In genomic region chr8:126665581-126666241, GRCm38 (mm10) we compare ENCODE assay signal across 8 mouse cellular contexts.
DNase-seq lines count a peak whose midpoint lies in the region; ATAC-seq and TF ChIP-seq lines count a peak whose summit lies in the region.

No protein-coding gene starts in this region.

- no peaks in the 10 kb centered on the region for H3K36me3 ChIP-seq in forebrain, embryonic 11.5 days (ENCODE audit: control insufficient read depth, insufficient read depth, low read length)
- H3K36me3 ChIP-seq in heart, embryonic 15.5 days = no peaks in the 10 kb centered on the region
- H3K36me3 ChIP-seq in liver, adult 2 months (ENCODE audit: control insufficient read depth, insufficient read depth, low read length) = no peaks in the 10 kb centered on the region
- no peaks in the 10 kb centered on the region for H3K36me3 ChIP-seq in midbrain, postnatal 0 days (ENCODE audit: insufficient read depth, low read length)

- H3K4me1 ChIP-seq in bone marrow, adult 2 months (ENCODE audit: control insufficient read depth, insufficient read depth, low read length) = peaks cover 10% of the 10 kb centered on the region
- H3K4me1 ChIP-seq in forebrain, embryonic 11.5 days (replicated peaks; ENCODE audit: control insufficient read depth, insufficient read depth, low read length) = peaks cover 47% of the 10 kb centered on the region
- H3K4me1 ChIP-seq in heart, embryonic 15.5 days (replicated peaks) = peaks cover 86% of the 10 kb centered on the region
- H3K4me1 ChIP-seq in liver, adult 2 months (ENCODE audit: control insufficient read depth, insufficient read depth, low read length) = peaks cover 40% of the 10 kb centered on the region
- H3K4me1 ChIP-seq in midbrain, postnatal 0 days (ENCODE audit: insufficient read depth, low read length) = peaks cover 59% of the 10 kb centered on the region

- peak overlapping the region; percentile 9 for H3K4me3 ChIP-seq in bone marrow, adult 2 months (replicated peaks; ENCODE audit: control insufficient read depth, low read depth, low read length)
- H3K4me3 ChIP-seq in forebrain, embryonic 11.5 days (ENCODE audit: low read depth, low read length) = no peak overlapping the region
- H3K4me3 ChIP-seq in heart, embryonic 15.5 days = 0 out of 2 replicates have a peak overlapping the region, but pooled peaks have one; percentile 11
- H3K4me3 ChIP-seq in liver, adult 2 months (ENCODE audit: insufficient read depth, low read depth, low read length) = no peak overlapping the region
- H3K4me3 ChIP-seq in midbrain, postnatal 0 days (ENCODE audit: low read depth, low read length) = no peak overlapping the region

- peak overlapping the region; percentile 36; the same call in 1 of the 2 replicates for H3K4me2 ChIP-seq in forebrain, embryonic 11.5 days (ENCODE audit: low read depth, low read length, severe bottlenecking)
- peak overlapping the region; percentile 49 for H3K4me2 ChIP-seq in heart, embryonic 15.5 days
- 0 out of 2 replicates have a peak overlapping the region, but pooled peaks have one; percentile 3 for H3K4me2 ChIP-seq in midbrain, postnatal 0 days (ENCODE audit: low read depth, low read length, poor library complexity, severe bottlenecking)

- H3K9me3 ChIP-seq in forebrain, embryonic 11.5 days (ENCODE audit: control insufficient read depth, low read length) = no peaks in the 10 kb centered on the region
- no peaks in the 10 kb centered on the region for H3K9me3 ChIP-seq in heart, embryonic 15.5 days (replicated peaks)
- H3K9me3 ChIP-seq in midbrain, postnatal 0 days (ENCODE audit: low read length) = no peaks in the 10 kb centered on the region

- H3K9ac ChIP-seq in forebrain, embryonic 11.5 days (ENCODE audit: low read length) = peak overlapping the region; percentile 53
- peak overlapping the region; percentile 45 for H3K9ac ChIP-seq in heart, embryonic 15.5 days
- H3K9ac ChIP-seq in liver, adult 2 months (ENCODE audit: low read depth, low read length) = peak overlapping the region; percentile 46
- H3K9ac ChIP-seq in midbrain, postnatal 0 days (replicated peaks; ENCODE audit: low read length, poor library complexity, severe bottlenecking) = peak overlapping the region; percentile 25; the same call in 1 of the 2 replicates

- DNase-seq in 416B (ENCODE audit: low read depth) = peak; percentile 94
- peak; percentile 62 for DNase-seq in forebrain, embryonic 11.5 days (ENCODE audit: low spot score)
- DNase-seq in kidney, postnatal 10 days = peak; percentile 75
- DNase-seq in liver, adult 2 months (ENCODE audit: extremely low read depth, low read depth, low spot score) = peak; percentile 93
- peak; percentile 78 for DNase-seq in midbrain, postnatal 0 days (ENCODE audit: low spot score)
- peak; percentile 55 for DNase-seq in thymus, postnatal 25 days

- peak overlapping the region; percentile 91 for H3K27ac ChIP-seq in bone marrow, adult 2 months (ENCODE audit: control insufficient read depth, insufficient read depth, low read depth, low read length, poor library complexity)
- H3K27ac ChIP-seq in forebrain, embryonic 11.5 days (ENCODE audit: low read depth, low read length) = peak overlapping the region; percentile 93
- H3K27ac ChIP-seq in heart, embryonic 15.5 days = peak overlapping the region; percentile 100
- peak overlapping the region; percentile 81 for H3K27ac ChIP-seq in liver, adult 2 months (replicated peaks; ENCODE audit: insufficient read depth, low read depth, low read length)
- H3K27ac ChIP-seq in midbrain, postnatal 0 days (ENCODE audit: low read depth, low read length) = peak overlapping the region; percentile 93

- H3K27me3 ChIP-seq in forebrain, embryonic 11.5 days (ENCODE audit: control insufficient read depth, insufficient read depth, low read length) = no peaks in the 10 kb centered on the region
- H3K27me3 ChIP-seq in heart, embryonic 15.5 days = no peaks in the 10 kb centered on the region
- no peaks in the 10 kb centered on the region for H3K27me3 ChIP-seq in liver, adult 2 months (ENCODE audit: control insufficient read depth, insufficient read depth, low read length)
- H3K27me3 ChIP-seq in midbrain, postnatal 0 days (ENCODE audit: insufficient read depth, low read length) = no peaks in the 10 kb centered on the region

- TF ChIP-seq POLR2A in bone marrow, adult 2 months (IDR thresholded peaks at IDR 0.05; ENCODE audit: borderline replicate concordance, control insufficient read depth, low read depth, low read length) = no peak
- no peak for TF ChIP-seq POLR2A in liver, adult 2 months (IDR thresholded peaks at IDR 0.05; ENCODE audit: extremely low read depth, insufficient read depth, low read length)

- TF ChIP-seq CTCF in bone marrow, adult 2 months (IDR thresholded peaks at IDR 0.05; ENCODE audit: control insufficient read depth, insufficient read depth, low read length) = no peak
- TF ChIP-seq CTCF in liver, adult 2 months (IDR thresholded peaks at IDR 0.05; ENCODE audit: low read depth, low read length) = no peak
- TF ChIP-seq CTCF in midbrain, postnatal 0 days (IDR thresholded peaks at IDR 0.05) = no peak

- WGBS in bone marrow, adult 2 months = 6% methylated on average over 18 of the region's 18 CpGs
- WGBS in forebrain, embryonic 11.5 days = 24% methylated on average over 18 of the region's 18 CpGs
- 28% methylated on average over 18 of the region's 18 CpGs for WGBS in heart, embryonic 15.5 days
- 3% methylated on average over 18 of the region's 18 CpGs for WGBS in liver, adult 2 months
- WGBS in midbrain, postnatal 0 days = 8% methylated on average over 18 of the region's 18 CpGs

- ATAC-seq in forebrain, embryonic 11.5 days (replicated peaks; ENCODE audit: low FRiP score) = 0 out of 2 replicates have a peak, but pooled peaks have one; percentile 6
- ATAC-seq in heart, embryonic 15.5 days (replicated peaks; ENCODE audit: insufficient number of reproducible peaks, insufficient read depth, low FRiP score, low read depth) = no peak
- no peak for ATAC-seq in midbrain, postnatal 0 days (ENCODE audit: low FRiP score)

- no peaks in the 10 kb centered on the region for H3K79me2 ChIP-seq in liver, adult 2 months (ENCODE audit: control insufficient read depth, insufficient read depth, low read length)

Comparison
In these comparisons a context has a peak if more than half of its experiments do, and no peak if none do; other contexts are left out.
1. H3K4me3 ChIP-seq: peak in bone marrow, adult 2 months (single experiment) and heart, embryonic 15.5 days (single experiment); none in forebrain, embryonic 11.5 days (single experiment), liver, adult 2 months (single experiment) and midbrain, postnatal 0 days (single experiment).
2. Peak in every context shown above with its lines, with median percentiles within 50 percentile points of each other: DNase-seq, H3K27ac ChIP-seq, H3K4me2 ChIP-seq and H3K9ac ChIP-seq.